Mouse (Mus musculus): ENCODE results near the gene Mfsd4b3. TPM values are rescaled to one million over a fixed set of nuclear protein-coding genes. Genes with fewer than 3 reads are reported as not detected.
A peak's percentile ranks its signal among the peaks of the same experiment; 100 is the strongest.

Gene Mfsd4b3
- total and polyA plus RNA-seq, 3 experiments, result not detected

GRCm38 (mm10) chr10:39904191-39904590 lies 55.8 kb downstream of the Mfsd4b3 start:
- no peaks in the 10 kb centered on the region for H3K9me3 ChIP-seq (replicated peaks; ENCODE audit: low read length)
- H3K4me1 ChIP-seq (ENCODE audit: control insufficient read depth in 1 of 2, insufficient read depth in 2 of 2), result peaks cover 0 to 9% of the 10 kb centered on the region in 2 experiments; a peak in 2 of 4 replicates
- DNase-seq (ENCODE audit: extremely low read depth), result no peak
- TF ChIP-seq ZNF384 (IDR thresholded peaks at IDR 0.05; ENCODE audit: low read depth, low read length), result no peak
- no peak for TF ChIP-seq IRF4 (IDR thresholded peaks at IDR 0.05; ENCODE audit: low read depth, low read length)
- TF ChIP-seq MAFK (IDR thresholded peaks at IDR 0.05; ENCODE audit: insufficient replicate concordance, low read length), result no peak
- TF ChIP-seq SMC3 (IDR thresholded peaks at IDR 0.05; ENCODE audit: low read depth, low read length), result no peak
- TF ChIP-seq ETS1 (conservative IDR thresholded peaks at IDR 0.05; ENCODE audit: low read depth, low read length), result no peak
- TF ChIP-seq NRF1 (IDR thresholded peaks at IDR 0.05; ENCODE audit: low read depth, low read length), result no peak
- no peak for TF ChIP-seq USF2 (conservative IDR thresholded peaks at IDR 0.05; ENCODE audit: low read depth, low read length)
- no peak for TF ChIP-seq SIN3A (IDR thresholded peaks at IDR 0.05; ENCODE audit: low read length)
- no peak for TF ChIP-seq MAX (IDR thresholded peaks at IDR 0.05; ENCODE audit: low read length)
- no peak for TF ChIP-seq KAT2A (IDR thresholded peaks at IDR 0.05; ENCODE audit: insufficient replicate concordance, low read length)
- TF ChIP-seq MXI1 (IDR thresholded peaks at IDR 0.05; ENCODE audit: low read depth, low read length), result no peak
- TF ChIP-seq NELFE (IDR thresholded peaks at IDR 0.05; ENCODE audit: low read depth, low read length), result no peak
- no peak for TF ChIP-seq UBTF (IDR thresholded peaks at IDR 0.05; ENCODE audit: low read depth, low read length)
- TF ChIP-seq TCF12 (IDR thresholded peaks at IDR 0.05; ENCODE audit: low read depth, low read length), result no peak
- TF ChIP-seq ZC3H11A (IDR thresholded peaks at IDR 0.05; ENCODE audit: low read depth, low read length), result no peak
- TF ChIP-seq CTCF (conservative IDR thresholded peaks at IDR 0.05 in 1 of 2, IDR thresholded peaks at IDR 0.05 in 1 of 2; ENCODE audit: low read depth in 2 of 2, low read length in 2 of 2), result no peak
- no peak overlapping the region for H3K4me2 ChIP-seq (ENCODE audit: insufficient read depth, low read depth, poor library complexity, severe bottlenecking)
- H3K27ac ChIP-seq (ENCODE audit: insufficient read depth, low read depth), result no peak overlapping the region
- dilution Hi-C loops (cut with MboI; ENCODE audit: extremely low pct_ligation_motif_present, extremely low pct_unique_long_range_greater_than_20kb, low sequenced_read_pairs) (no loop called here), in situ Hi-C loops (cut with MboI; ENCODE audit: low pct_ligation_motif_present, low pct_unique_long_range_greater_than_20kb, low sequenced_read_pairs) (no loop called here)
- H3K4me3 ChIP-seq (replicated peaks in 1 of 3; ENCODE audit: low read depth in 2 of 3, low read length in 2 of 3, poor library complexity in 1 of 3), result no peak overlapping the region
- H3K79me2 ChIP-seq (replicated peaks; ENCODE audit: control insufficient read depth, extremely low read depth, insufficient read depth, poor library complexity, severe bottlenecking), result no peaks in the 10 kb centered on the region
- H3K36me3 ChIP-seq (replicated peaks in 1 of 2; ENCODE audit: control insufficient read depth in 1 of 2, insufficient read depth in 1 of 2, low read length in 1 of 2), result no peaks in the 10 kb centered on the region
- no peak overlapping the region for H3K9ac ChIP-seq (ENCODE audit: insufficient read depth, low read depth)
- no peaks in the 10 kb centered on the region for H3K27me3 ChIP-seq (replicated peaks)

DNA sequence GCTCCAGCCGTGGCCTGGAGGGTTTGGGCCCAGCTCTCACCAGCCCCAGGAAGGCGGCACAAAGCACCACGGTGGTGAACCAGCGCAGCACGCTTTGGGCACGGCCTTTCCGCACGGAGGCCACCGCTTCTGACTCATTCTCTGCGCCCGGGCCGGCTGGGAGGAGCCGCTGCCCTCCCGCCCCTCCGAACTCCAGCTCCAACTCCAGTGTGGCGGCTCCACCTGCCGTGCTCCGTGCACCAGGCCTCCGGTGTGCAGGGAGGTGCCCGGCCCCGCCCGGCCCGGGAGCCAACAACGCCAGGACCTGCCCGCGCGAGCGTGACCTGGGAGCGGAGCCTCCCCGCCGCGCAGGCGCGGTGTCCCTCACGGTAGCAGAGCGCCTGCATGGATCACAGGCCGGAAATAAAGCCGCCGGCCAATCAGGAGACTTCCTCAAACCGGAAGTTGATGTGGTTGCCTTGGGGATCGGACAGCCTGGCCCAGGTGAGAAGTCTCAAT lies 61.0 kb downstream of the Mfsd4b3 start, which contains the start of gene Mfsd4b4:
Mfsd4b4 (minus strand) TSS at position 365 of the 498 bp plus-strand sequence.
- H3K27ac ChIP-seq (ENCODE audit: insufficient read depth, low read depth), result no peak within 1 kb of the TSS
- H3K4me2 ChIP-seq (ENCODE audit: insufficient read depth, low read depth, poor library complexity, severe bottlenecking), result no peak within 1 kb of the TSS
- peak within 1 kb of the TSS; percentile 49 to 74 (median 64) for H3K4me3 ChIP-seq (replicated peaks in 1 of 3; ENCODE audit: low read depth in 2 of 3, low read length in 2 of 3, poor library complexity in 1 of 3)
- peak; percentile 76 for DNase-seq (ENCODE audit: extremely low read depth)
- H3K36me3 ChIP-seq (replicated peaks in 1 of 2; ENCODE audit: control insufficient read depth in 1 of 2, insufficient read depth in 1 of 2, low read length in 1 of 2), result no peaks in the 10 kb centered on the region
- in situ Hi-C loops (cut with MboI; ENCODE audit: low pct_ligation_motif_present, low pct_unique_long_range_greater_than_20kb, low sequenced_read_pairs) (no loop called here), dilution Hi-C loops (cut with MboI; ENCODE audit: extremely low pct_ligation_motif_present, extremely low pct_unique_long_range_greater_than_20kb, low sequenced_read_pairs) (no loop called here)
- no peaks in the 10 kb centered on the region for H3K9me3 ChIP-seq (replicated peaks; ENCODE audit: low read length)
- H3K9ac ChIP-seq (ENCODE audit: insufficient read depth, low read depth), result peak within 1 kb of the TSS; percentile 51
- H3K4me1 ChIP-seq (ENCODE audit: control insufficient read depth in 1 of 2, insufficient read depth in 2 of 2), result peaks cover under 1 to 18% of the 10 kb centered on the region in 2 experiments; a peak in 3 of 4 replicates
- no peaks in the 10 kb centered on the region for H3K79me2 ChIP-seq (replicated peaks; ENCODE audit: control insufficient read depth, extremely low read depth, insufficient read depth, poor library complexity, severe bottlenecking)
- no peaks in the 10 kb centered on the region for H3K27me3 ChIP-seq (replicated peaks)
- peak; percentile 63 for TF ChIP-seq SIN3A (IDR thresholded peaks at IDR 0.05; ENCODE audit: low read length)
- no peak for TF ChIP-seq ETS1 (conservative IDR thresholded peaks at IDR 0.05; ENCODE audit: low read depth, low read length)
- no peak for TF ChIP-seq CTCF (conservative IDR thresholded peaks at IDR 0.05 in 1 of 2, IDR thresholded peaks at IDR 0.05 in 1 of 2; ENCODE audit: low read depth in 2 of 2, low read length in 2 of 2)
- TF ChIP-seq JUN (IDR thresholded peaks at IDR 0.05; ENCODE audit: insufficient read depth, low read depth, low read length), result no peak
- TF ChIP-seq CHD2 (IDR thresholded peaks at IDR 0.05; ENCODE audit: low read length), result no peak
- TF ChIP-seq MYC (IDR thresholded peaks at IDR 0.05; ENCODE audit: low read depth, low read length), result peak; percentile 15; the same call in 1 of the 2 replicates
- TF ChIP-seq SMC3 (IDR thresholded peaks at IDR 0.05; ENCODE audit: low read depth, low read length), result no peak
- 0 out of 2 replicates have a peak, but pooled peaks have one; percentile 32 for TF ChIP-seq ZMIZ1 (IDR thresholded peaks at IDR 0.05; ENCODE audit: low read depth, low read length)
- TF ChIP-seq MAX (IDR thresholded peaks at IDR 0.05; ENCODE audit: low read length), result no peak
- TF ChIP-seq NRF1 (IDR thresholded peaks at IDR 0.05; ENCODE audit: low read depth, low read length), result peak; percentile 89
- TF ChIP-seq MEF2A (IDR thresholded peaks at IDR 0.05; ENCODE audit: borderline replicate concordance, low read depth, low read length), result no peak
- TF ChIP-seq EP300 (IDR thresholded peaks at IDR 0.05; ENCODE audit: low read length), result no peak
- TF ChIP-seq PAX5 (IDR thresholded peaks at IDR 0.05; ENCODE audit: low read length), result no peak
- TF ChIP-seq JUND (conservative IDR thresholded peaks at IDR 0.05; ENCODE audit: low read depth, low read length), result no peak
- no peak for TF ChIP-seq MAFK (IDR thresholded peaks at IDR 0.05; ENCODE audit: insufficient replicate concordance, low read length)
- TF ChIP-seq UBTF (IDR thresholded peaks at IDR 0.05; ENCODE audit: low read depth, low read length), result 0 out of 2 replicates have a peak, but pooled peaks have one; percentile 38
- peak; percentile 60; the same call in 1 of the 2 replicates for TF ChIP-seq MXI1 (IDR thresholded peaks at IDR 0.05; ENCODE audit: low read depth, low read length)
- TF ChIP-seq ZNF384 (IDR thresholded peaks at IDR 0.05; ENCODE audit: low read depth, low read length), result no peak
- no peak for TF ChIP-seq CHD1 (IDR thresholded peaks at IDR 0.05; ENCODE audit: low read depth, low read length)
- TF ChIP-seq GABPA (IDR thresholded peaks at IDR 0.05; ENCODE audit: insufficient replicate concordance, low read depth, low read length), result no peak
- peak; percentile 62 for TF ChIP-seq HCFC1 (IDR thresholded peaks at IDR 0.05; ENCODE audit: low read depth, low read length)
- TF ChIP-seq MAZ (IDR thresholded peaks at IDR 0.05; ENCODE audit: low read depth, low read length), result no peak
- TF ChIP-seq TBP (conservative IDR thresholded peaks at IDR 0.05; ENCODE audit: low read depth, low read length), result no peak
- 0 out of 2 replicates have a peak, but pooled peaks have one; percentile 15 for TF ChIP-seq IRF4 (IDR thresholded peaks at IDR 0.05; ENCODE audit: low read depth, low read length)
- no peak for TF ChIP-seq USF1 (IDR thresholded peaks at IDR 0.05; ENCODE audit: low read depth, low read length)

Measured in CH12.LX (cell line).